Mouse (Mus musculus) cerebellum, adult 2 months (tissue): Measurements from ENCODE around the gene Stxbp6.

Experiments
- CTCF ChIP-seq: fragments of 200-500 bp; IDR thresholded peaks from 2 replicates; pipeline ENCODE4 v1.5.1; 2011; ENCODE audit warnings: low read depth, mild to moderate bottlenecking, control low read depth, low read length, moderate library complexity, borderline replicate concordance; ENCODE audit not compliant: insufficient read depth
- POLR2A ChIP-seq: fragments of 200-500 bp; IDR thresholded peaks from 2 replicates; pipeline ENCODE4 v1.6.1; 2011; ENCODE audit warnings: low read length, control low read depth, borderline replicate concordance; ENCODE audit not compliant: insufficient read depth

DNA sequence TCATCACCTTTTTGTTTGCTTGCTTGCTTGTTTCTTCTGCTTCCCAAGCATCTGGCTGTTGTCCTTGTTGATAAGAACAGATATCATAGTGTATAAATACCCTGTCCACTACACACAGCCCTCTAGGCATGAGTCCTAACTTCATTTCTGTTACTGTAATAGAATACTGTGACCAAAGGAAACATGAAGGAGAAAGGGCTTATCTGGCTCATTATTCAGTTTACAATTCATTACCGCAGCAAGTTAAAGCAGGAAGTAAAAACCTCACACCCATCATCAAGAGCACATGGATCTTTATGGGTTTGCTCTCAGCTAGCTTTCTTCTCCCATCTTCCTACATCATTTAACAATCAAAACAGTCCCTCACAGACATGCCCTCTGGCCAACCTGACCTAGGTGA is 72.5 kb downstream of the Stxbp6 start:
- no peak for TF ChIP-seq CTCF
- no peak for TF ChIP-seq POLR2A
